Mouse (Mus musculus) forebrain, embryonic 14.5 days (tissue): ENCODE measurements around the gene Siva1. TPM values are rescaled to one million over a fixed set of nuclear protein-coding genes. Genes with fewer than 3 reads are reported as not detected.
A peak's percentile ranks its signal among the peaks of the same experiment; 100 is the strongest.

Experiments
- ATAC-seq: fragments of 200-750 bp; cut with Nextera tagmentation; 2 replicates; pipeline ENCODE4 v1.8.0; 2017; ENCODE audit warnings: mild to moderate bottlenecking, moderate library complexity
- DNase-seq: peaks from one replicate; pipeline ENCODE4 v3.0.0-alpha.2; 2015; ENCODE audit warnings: low spot score
- H3K27ac ChIP-seq: fragments of 300-500 bp; sonication (generic); 2 replicates; pipeline ENCODE4 v1.5.1; 2014; ENCODE audit warnings: low read depth, mild to moderate bottlenecking, control low read depth, low read length, moderate library complexity
- H3K27me3 ChIP-seq: fragments of 300-500 bp; sonication (generic); replicated peaks from 2 replicates; pipeline ENCODE4 v1.6.1; 2014; ENCODE audit warnings: low read length, control low read depth, mixed read lengths; ENCODE audit not compliant: control insufficient read depth, insufficient read depth
- H3K36me3 ChIP-seq: fragments of 300-500 bp; sonication (generic); 2 replicates; pipeline ENCODE4 v1.6.1; 2014; ENCODE audit warnings: low read length, control low read depth; ENCODE audit not compliant: control insufficient read depth, insufficient read depth
- H3K4me1 ChIP-seq: fragments of 300-500 bp; sonication (generic); 2 replicates; pipeline ENCODE4 v1.6.1; 2014; ENCODE audit warnings: antibody characterized with exemption, low read length, control low read depth; ENCODE audit not compliant: control insufficient read depth, insufficient read depth
- H3K4me2 ChIP-seq: fragments of 300-500 bp; sonication (generic); 2 replicates; pipeline ENCODE4 v1.6.1; 2014; ENCODE audit warnings: mild to moderate bottlenecking, control low read depth, low read length
- H3K4me3 ChIP-seq: fragments of 300-500 bp; sonication (generic); 2 replicates; pipeline ENCODE4 v1.5.1; 2014; ENCODE audit warnings: low read depth, low read length, control low read depth
- H3K9ac ChIP-seq: fragments of 300-500 bp; sonication (generic); 2 replicates; pipeline ENCODE4 v1.6.1; 2014; ENCODE audit warnings: mild to moderate bottlenecking, low read length, control low read depth, moderate library complexity
- H3K9me3 ChIP-seq: fragments of 300-500 bp; sonication (generic); replicated peaks from 2 replicates; pipeline ENCODE4 v1.6.1; 2016; ENCODE audit warnings: low read length, control low read depth, mixed read lengths; ENCODE audit not compliant: control insufficient read depth
- WGBS: fragments of 180-500 bp; shearing (Covaris S2); extraction: QIAGEN DNeasy Blood & Tissue Kit; methylation state at CpG from one replicate; pipeline ENCODE4 v1.1.7; 2014; 5-methylcytosine and 5-hydroxymethylcytosine counted together
- microRNA-seq: library from miRNA; unstranded; fragments of <30 nt; microRNA quantifications from one replicate; pipeline ENCODE4, GENCODE M21; 2016
- polyA plus RNA-seq: library from polyadenylated mRNA; unstranded; fragments of >200 nt; fragmentation: Nextera tagmentation; extraction: Ambion mirVana; gene quantifications from 2 replicates; pipeline ENCODE4 v1.2.1, GENCODE M21; 2014

Siva1 gene
- polyA plus RNA-seq, 1 experiment from 2014 or later = 155 TPM

DNA sequence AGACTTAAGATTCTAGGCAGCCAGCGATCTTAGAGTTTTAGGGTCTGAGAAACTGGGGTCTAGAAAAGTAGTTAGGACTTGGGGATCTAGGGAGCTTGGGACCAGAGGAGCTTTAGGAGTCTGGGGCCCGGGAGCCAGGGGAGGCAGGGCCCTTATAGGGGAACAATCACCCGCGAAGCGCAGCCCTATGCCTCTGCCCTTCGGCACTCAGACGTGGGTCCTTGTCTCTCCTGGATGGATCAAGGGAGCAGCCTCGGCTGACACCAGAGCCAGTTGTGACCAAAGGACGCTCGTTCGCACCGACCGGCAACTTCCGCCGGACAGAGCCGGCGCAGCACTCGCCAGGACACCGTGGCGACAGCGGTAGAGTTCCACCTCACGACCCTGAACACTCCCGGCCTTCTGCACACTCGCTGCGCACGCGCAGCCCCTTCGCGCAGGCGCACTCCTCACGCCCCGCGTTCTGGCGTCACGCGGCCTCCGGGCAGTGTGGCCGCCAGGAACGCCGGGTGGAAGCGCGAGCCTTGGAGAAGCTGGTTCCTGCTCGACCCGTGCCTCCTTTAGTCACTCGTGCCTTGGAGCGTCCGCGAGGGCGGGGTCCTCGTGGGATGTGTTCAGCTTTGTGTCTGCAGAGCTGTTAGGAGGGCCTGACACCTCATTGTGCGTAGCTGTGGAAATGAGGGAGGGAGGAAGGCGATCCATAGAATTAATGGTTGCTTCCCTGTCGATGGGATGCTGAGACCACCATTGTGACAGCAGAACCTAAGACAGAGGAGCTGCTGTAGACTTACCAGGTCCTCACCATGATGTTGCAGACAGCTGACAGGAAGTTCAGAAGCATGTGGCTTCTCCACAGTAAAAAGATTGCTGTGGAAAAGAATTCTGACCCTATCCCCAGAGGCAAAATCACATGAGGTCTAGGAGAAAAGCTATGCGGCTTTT is 49.0 kb downstream of the Siva1 start:
- ATAC-seq = peak; percentile 96
- peak; percentile 96 for DNase-seq
- H3K27ac ChIP-seq = peak overlapping the region; percentile 76
- peak overlapping the region; percentile 94 for H3K9ac ChIP-seq
- 3% methylated on average over 54 of the region's 54 CpGs for WGBS
- H3K4me1 ChIP-seq = peaks cover 9% of the 10 kb centered on the region
- H3K4me2 ChIP-seq = peak overlapping the region; percentile 96
- H3K36me3 ChIP-seq = no peaks in the 10 kb centered on the region
- peak overlapping the region; percentile 64 for H3K4me3 ChIP-seq
- H3K27me3 ChIP-seq = no peaks in the 10 kb centered on the region; the same call in 1 of the 2 replicates
- no peaks in the 10 kb centered on the region for H3K9me3 ChIP-seq

- peak overlapping the region; percentile 64; the same call in 1 of the 2 replicates for H3K4me3 ChIP-seq
- H3K4me2 ChIP-seq = peak overlapping the region; percentile 96
- H3K9me3 ChIP-seq = no peaks in the 10 kb centered on the region
- H3K27me3 ChIP-seq = no peaks in the 10 kb centered on the region; the same call in 1 of the 2 replicates
- ATAC-seq = peak; percentile 2; the same call in 1 of the 2 replicates
- peaks cover 9% of the 10 kb centered on the region for H3K4me1 ChIP-seq
- DNase-seq = no peak
- WGBS = 84% methylated on average over 10 of the region's 10 CpGs
- peak overlapping the region; percentile 76 for H3K27ac ChIP-seq
- peak overlapping the region; percentile 94 for H3K9ac ChIP-seq
- no peaks in the 10 kb centered on the region for H3K36me3 ChIP-seq
Measured at GRCm38 (mm10) chr12:112694127-112694475, 49.6 kb downstream of the Siva1 start.

DNA sequence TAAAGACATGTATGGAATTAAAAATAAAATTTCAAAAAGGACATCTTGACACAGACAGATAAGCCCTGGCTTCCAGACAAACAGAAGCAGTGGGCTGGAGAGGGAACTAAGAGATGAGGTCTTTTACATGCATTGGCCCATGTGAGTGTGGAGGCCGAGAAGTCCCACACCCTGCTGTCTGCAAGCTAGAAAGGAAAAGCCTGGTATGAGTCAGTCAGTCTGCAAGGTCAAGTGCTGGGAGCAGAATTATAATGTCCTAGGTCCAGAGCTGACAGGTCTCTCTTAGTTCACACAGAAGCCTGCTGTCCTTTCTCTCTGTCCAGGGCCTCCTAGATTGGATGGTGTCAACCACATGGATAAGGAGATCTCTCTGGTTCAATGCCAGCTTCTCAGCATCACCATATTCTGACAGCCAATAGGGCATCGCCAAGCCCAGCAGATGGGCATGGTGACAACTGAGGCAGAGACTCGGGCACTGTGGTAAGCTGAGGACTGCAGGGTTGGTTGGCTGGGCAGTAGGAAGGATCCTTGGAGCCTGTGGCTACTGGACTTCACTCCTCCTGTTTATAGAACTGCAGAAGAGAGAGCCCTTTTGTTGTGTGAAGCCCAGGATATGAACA is 52.4 kb downstream of the Siva1 start:
- Histone ChIP-seq H3K9me3 (no peaks in the 10 kb centered on the region), H3K9ac (no peak overlapping the region), H3K27ac (no peak overlapping the region), H3K4me2 (no peak overlapping the region), H3K4me3 (no peak overlapping the region), H3K27me3 (no peaks in the 10 kb centered on the region; the same call in 1 of the 2 replicates), H3K36me3 (no peaks in the 10 kb centered on the region), H3K4me1 (peaks cover 9% of the 10 kb centered on the region)
- no peak for DNase-seq
- WGBS = 90% methylated on average over 3 of the region's 3 CpGs
- no peak for ATAC-seq

Small RNA genes lying within 50 kb of the gene (microRNA-seq; reads per million reads assigned to microRNA genes)
- not detected for gene Mir6939

Other genes with a start within 250 kb of the Siva1 start
- gene A530016L24Rik, start 155.2 kb upstream of the Siva1 start, polyA plus RNA-seq = 0.09 and 0.12 TPM in 2 replicates
- gene Tmem179, start 127.9 kb upstream of the Siva1 start, polyA plus RNA-seq = 40.0 and 49.0 TPM in 2 replicates
- 2.6 and 2.9 TPM in 2 replicates for gene Inf2, start 55.9 kb upstream of the Siva1 start, polyA plus RNA-seq
- gene Adssl1, start 24.6 kb upstream of the Siva1 start, polyA plus RNA-seq = 2.0 and 2.1 TPM in 2 replicates
- 61.7 and 65.4 TPM in 2 replicates for gene Akt1, start 30.2 kb downstream of the Siva1 start, polyA plus RNA-seq
- gene Zbtb42, start 34.1 kb downstream of the Siva1 start, polyA plus RNA-seq = 1.0 and 1.8 TPM in 2 replicates
- 10.3 and 15.7 TPM in 2 replicates for gene Cep170b, start 75.8 kb downstream of the Siva1 start, polyA plus RNA-seq
- 5.9 and 7.0 TPM in 2 replicates for gene Pld4, start 116.0 kb downstream of the Siva1 start, polyA plus RNA-seq
- gene Ahnak2, start 158.0 kb downstream of the Siva1 start, polyA plus RNA-seq = 0.29 and 0.51 TPM in 2 replicates
- gene Clba1, start 164.3 kb downstream of the Siva1 start, polyA plus RNA-seq = 17.0 and 19.4 TPM in 2 replicates
- gene Cdca4, start 184.7 kb downstream of the Siva1 start, polyA plus RNA-seq = 101 and 112 TPM in 2 replicates
- not detected in 2 replicates for gene Gpr132, start 223.5 kb downstream of the Siva1 start, polyA plus RNA-seq